Mouse (Mus musculus) hindbrain, embryonic 12.5 days (tissue): Measurements from ENCODE around the gene Nyap1. TPM values are rescaled to one million over a fixed set of nuclear protein-coding genes. Genes with fewer than 3 reads are reported as not detected.

Source experiments
- ATAC-seq: fragments of 200-750 bp; cut with Nextera tagmentation; 2 replicates; pipeline ENCODE4 v1.8.0; 2017; ENCODE audit warnings: moderate TSS enrichment; ENCODE audit not compliant: low FRiP score
- H3K27ac ChIP-seq: fragments of 300-500 bp; sonication (generic); 2 replicates; pipeline ENCODE4 v1.5.1; 2016; ENCODE audit warnings: mild to moderate bottlenecking
- H3K27me3 ChIP-seq: fragments of 300-500 bp; sonication (generic); 2 replicates; pipeline ENCODE4 v1.6.1; 2016; ENCODE audit warnings: mild to moderate bottlenecking
- H3K36me3 ChIP-seq: fragments of 300-500 bp; sonication (generic); 2 replicates; pipeline ENCODE4 v1.6.1; 2016; ENCODE audit warnings: mild to moderate bottlenecking
- H3K4me1 ChIP-seq: fragments of 300-500 bp; sonication (generic); 2 replicates; pipeline ENCODE4 v1.6.1; 2016
- H3K4me2 ChIP-seq: fragments of 300-500 bp; sonication (generic); replicated peaks from 2 replicates; pipeline ENCODE4 v1.6.1; 2016; ENCODE audit warnings: mild to moderate bottlenecking
- H3K4me3 ChIP-seq: fragments of 300-500 bp; sonication (generic); 2 replicates; pipeline ENCODE4 v1.5.1; 2016; ENCODE audit warnings: mild to moderate bottlenecking
- H3K9ac ChIP-seq: fragments of 300-500 bp; sonication (generic); 2 replicates; pipeline ENCODE4 v1.6.1; 2016; ENCODE audit warnings: mild to moderate bottlenecking, moderate library complexity
- H3K9me3 ChIP-seq: fragments of 300-500 bp; sonication (generic); replicated peaks from 2 replicates; pipeline ENCODE4 v1.6.1; 2016; ENCODE audit warnings: mild to moderate bottlenecking
- WGBS: fragments of 180-500 bp; shearing (Covaris S2); methylation state at CpG from one replicate; pipeline ENCODE4 v1.1.7; 2016; 5-methylcytosine and 5-hydroxymethylcytosine counted together
- polyA plus RNA-seq: library from polyadenylated mRNA; unstranded; fragments of >200 nt; fragmentation: Nextera tagmentation; extraction: Ambion mirVana; gene quantifications from 2 replicates; pipeline ENCODE4 v1.2.1, GENCODE M21; 2016

Gene Nyap1
- polyA plus RNA-seq: 20.9 and 22.2 TPM in 2 replicates

DNA sequence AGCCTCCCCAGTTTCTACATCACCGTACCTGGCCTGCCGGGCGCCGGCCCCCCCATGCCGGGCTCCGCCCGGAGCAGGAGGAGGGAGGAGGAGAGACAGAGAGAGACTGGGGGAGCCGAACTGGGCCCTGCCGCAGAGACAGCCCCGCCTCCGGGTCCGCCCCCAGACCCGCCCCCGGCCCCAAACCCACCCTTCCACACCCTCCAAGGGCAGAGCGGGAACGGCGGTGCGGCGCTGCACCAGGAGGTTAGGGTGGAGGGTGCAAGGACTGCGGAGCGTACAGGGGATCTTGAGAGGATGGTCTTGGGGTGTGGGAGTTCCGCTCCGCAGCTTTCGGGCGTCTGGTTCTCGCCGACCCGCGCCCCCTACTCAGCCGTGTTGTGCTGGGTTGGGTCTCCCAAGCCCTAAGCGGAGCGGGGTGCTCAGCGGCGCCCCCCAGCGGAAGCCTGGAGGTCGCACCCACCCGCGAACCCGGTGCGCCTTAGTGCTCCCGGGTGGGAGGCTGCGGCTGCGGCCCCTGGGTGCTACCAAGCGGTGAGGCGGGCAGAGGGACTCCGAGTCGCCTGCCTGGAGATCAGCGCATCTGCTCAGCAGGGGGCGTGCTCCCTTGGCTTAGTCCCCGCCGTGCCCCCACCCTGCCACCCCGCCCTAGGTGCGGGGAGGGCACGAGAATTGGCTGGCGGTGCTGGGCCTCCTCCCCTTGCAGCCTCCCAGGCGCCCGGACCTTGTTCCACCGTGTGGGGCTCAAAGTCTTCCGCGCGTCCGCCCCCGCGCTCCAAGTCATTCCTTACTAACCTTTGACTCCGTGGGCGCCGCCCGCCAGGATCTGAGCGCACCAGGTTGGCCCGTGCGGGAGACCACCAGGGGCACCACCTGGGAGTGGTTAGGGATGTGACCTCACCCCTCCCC is at the start of gene Nyap1:
Nyap1 (minus strand) TSS at position 585 of the 909 bp plus-strand sequence.
- ATAC-seq: peak; percentile 86
- peak within 1 kb of the TSS; percentile 93 for H3K9ac ChIP-seq
- peaks cover 41% of the 10 kb centered on the region for H3K4me1 ChIP-seq
- peak within 1 kb of the TSS; percentile 91 for H3K4me2 ChIP-seq
- H3K27me3 ChIP-seq: no peaks in the 10 kb centered on the region
- H3K4me3 ChIP-seq: peak within 1 kb of the TSS; percentile 78
- H3K36me3 ChIP-seq: peaks cover 13% of the 10 kb centered on the region
- H3K9me3 ChIP-seq: no peaks in the 10 kb centered on the region
- peak within 1 kb of the TSS; percentile 86 for H3K27ac ChIP-seq
- under 1% methylated on average over 61 of the region's 71 CpGs for WGBS

DNA sequence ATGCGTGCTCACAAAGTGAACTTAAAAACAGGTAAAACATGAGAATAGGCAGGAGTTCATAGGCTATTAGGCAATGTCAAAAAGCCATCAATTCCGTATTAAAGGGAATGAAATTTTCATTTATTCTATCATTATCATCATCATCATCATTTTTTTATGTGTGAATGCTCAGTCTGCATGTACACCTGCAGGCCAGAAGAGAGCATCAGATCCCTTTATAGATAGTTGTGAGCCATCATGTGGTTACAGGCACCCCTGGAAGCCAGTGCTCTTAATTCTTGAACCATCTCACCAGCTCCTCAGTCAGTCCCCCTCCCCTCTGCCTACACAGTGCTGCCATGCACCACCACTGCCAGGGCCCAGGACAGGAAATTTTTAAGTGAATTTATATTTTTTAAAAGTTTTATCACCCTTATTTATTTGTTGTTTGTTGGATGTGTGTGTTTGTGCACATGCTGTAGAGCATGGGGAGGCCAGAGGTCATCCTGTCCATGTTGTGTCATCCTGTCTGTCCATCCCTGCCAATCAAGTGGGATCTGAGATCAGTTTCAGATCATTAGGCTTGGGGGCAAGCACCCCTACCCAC is 47.6 kb upstream of the Nyap1 start:
- Histone ChIP-seq H3K9me3 (no peaks in the 10 kb centered on the region), H3K4me1 (peaks cover 18% of the 10 kb centered on the region), H3K4me2 (no peak overlapping the region), H3K27ac (no peak overlapping the region), H3K36me3 (peaks cover 3% of the 10 kb centered on the region; the same call in 1 of the 2 replicates), H3K9ac (no peak overlapping the region), H3K4me3 (no peak overlapping the region), H3K27me3 (peaks cover 3% of the 10 kb centered on the region; the same call in 1 of the 2 replicates)
- WGBS: 96% methylated on average over 2 of the region's 2 CpGs
- no peak for ATAC-seq

DNA sequence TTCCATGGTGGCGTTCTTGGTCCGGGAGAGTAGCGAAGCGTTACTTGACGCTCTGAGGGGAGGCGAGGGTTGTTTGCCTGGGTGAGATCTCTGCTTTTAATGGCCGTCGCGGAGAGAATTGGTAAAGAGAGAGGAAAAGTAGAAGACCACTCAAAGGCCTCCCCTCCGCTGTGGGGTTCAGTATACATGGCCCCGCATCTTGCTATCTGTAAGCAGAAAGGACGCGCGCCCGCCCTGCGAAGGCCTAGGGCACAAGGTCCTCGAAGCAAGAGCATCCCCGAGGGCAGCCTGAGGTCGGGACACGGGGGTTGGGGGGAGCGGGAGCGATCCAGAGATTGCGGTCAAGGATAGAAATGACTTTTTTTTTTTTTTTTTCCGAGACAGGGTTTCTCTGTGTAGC is 46.8 kb upstream of the Nyap1 start:
- whole genome bisulfite sequencing: 74% methylated on average over 24 of the region's 24 CpGs
- ATAC-seq: no peak
- Histone ChIP-seq H3K4me2 (peak overlapping the region; percentile 78), H3K36me3 (peaks cover 12% of the 10 kb centered on the region), H3K4me1 (peaks cover 27% of the 10 kb centered on the region), H3K27ac (no peak overlapping the region), H3K9me3 (no peaks in the 10 kb centered on the region), H3K4me3 (peak overlapping the region; percentile 90; the same call in 1 of the 2 replicates), H3K27me3 (peaks cover 3% of the 10 kb centered on the region; the same call in 1 of the 2 replicates), H3K9ac (no peak overlapping the region)

- peak; percentile 79 for ATAC-seq
- H3K27ac ChIP-seq: peak within 1 kb of the TSS; percentile 99
- H3K9me3 ChIP-seq: no peaks in the 10 kb centered on the region
- peaks cover 20% of the 10 kb centered on the region for H3K36me3 ChIP-seq
- H3K9ac ChIP-seq: peak within 1 kb of the TSS; percentile 97
- peaks cover 3% of the 10 kb centered on the region; the same call in 1 of the 2 replicates for H3K27me3 ChIP-seq
- WGBS: under 1% methylated on average over 48 of the region's 48 CpGs
- H3K4me3 ChIP-seq: peak within 1 kb of the TSS; percentile 90
- peak within 1 kb of the TSS; percentile 78 for H3K4me2 ChIP-seq
- H3K4me1 ChIP-seq: peaks cover 35% of the 10 kb centered on the region
Measured at GRCm38 (mm10) chr5:137787151-137787928, 45.9 kb upstream of the Nyap1 start, which contains the start of the genes Mepce and Zcwpw1. Gene Mepce, minus strand, starts transcription at chr5:137787655. Gene Zcwpw1, plus strand, starts transcription at chr5:137787798.

GRCm38 (mm10) chr5:137786109-137786942 is 44.9 kb upstream of the Nyap1 start:
- H3K9me3 ChIP-seq: no peaks in the 10 kb centered on the region
- H3K9ac ChIP-seq: peak overlapping the region; percentile 97
- H3K4me2 ChIP-seq: peak overlapping the region; percentile 78
- peak overlapping the region; percentile 90 for H3K4me3 ChIP-seq
- peaks cover 3% of the 10 kb centered on the region; the same call in 1 of the 2 replicates for H3K27me3 ChIP-seq
- H3K36me3 ChIP-seq: peaks cover 31% of the 10 kb centered on the region
- ATAC-seq: peak; percentile 87
- H3K4me1 ChIP-seq: peaks cover 44% of the 10 kb centered on the region
- under 1% methylated on average over 77 of the region's 79 CpGs for WGBS
- peak overlapping the region; percentile 99 for H3K27ac ChIP-seq

- Histone ChIP-seq H3K9me3 (no peaks in the 10 kb centered on the region), H3K4me2 (peak overlapping the region; percentile 78), H3K4me3 (peak overlapping the region; percentile 90), H3K9ac (peak overlapping the region; percentile 97), H3K27me3 (peaks cover 3% of the 10 kb centered on the region; the same call in 1 of the 2 replicates), H3K36me3 (peaks cover 40% of the 10 kb centered on the region), H3K4me1 (peaks cover 49% of the 10 kb centered on the region), H3K27ac (peak overlapping the region; percentile 99)
- 2% methylated on average over 46 of the region's 62 CpGs for WGBS
- ATAC-seq: peak; percentile 11; the same call in 1 of the 2 replicates
Measured at GRCm38 (mm10) chr5:137785164-137786031, 44.0 kb upstream of the Nyap1 start.

DNA sequence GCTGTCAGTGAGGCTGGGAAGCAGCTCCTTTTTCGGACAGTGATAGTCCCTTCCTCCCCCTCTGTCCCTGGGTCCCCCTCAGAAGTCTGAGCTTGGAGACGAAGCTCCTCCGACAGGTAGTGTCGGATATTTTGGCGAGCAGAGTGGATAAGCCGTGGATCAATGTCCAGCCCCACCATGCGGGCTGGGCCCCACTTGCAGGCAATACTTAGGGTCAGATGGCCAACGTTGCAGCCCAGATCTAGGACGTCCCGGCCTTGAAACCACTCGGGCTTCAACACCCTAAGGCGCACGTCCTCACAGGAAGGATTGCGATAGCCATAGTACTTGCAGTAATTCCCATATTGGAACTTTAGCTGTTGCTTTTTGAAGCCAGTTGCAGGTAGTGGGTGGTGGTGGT is 43.1 kb upstream of the Nyap1 start:
- H3K9ac ChIP-seq: peak overlapping the region; percentile 97
- peaks cover 44% of the 10 kb centered on the region for H3K36me3 ChIP-seq
- peak overlapping the region; percentile 78 for H3K4me2 ChIP-seq
- 83% methylated on average over 14 of the region's 14 CpGs for WGBS
- no peak for ATAC-seq
- H3K27ac ChIP-seq: no peak overlapping the region
- peaks cover 58% of the 10 kb centered on the region for H3K4me1 ChIP-seq
- peak overlapping the region; percentile 90 for H3K4me3 ChIP-seq
- peaks cover 3% of the 10 kb centered on the region; the same call in 1 of the 2 replicates for H3K27me3 ChIP-seq
- H3K9me3 ChIP-seq: no peaks in the 10 kb centered on the region

DNA sequence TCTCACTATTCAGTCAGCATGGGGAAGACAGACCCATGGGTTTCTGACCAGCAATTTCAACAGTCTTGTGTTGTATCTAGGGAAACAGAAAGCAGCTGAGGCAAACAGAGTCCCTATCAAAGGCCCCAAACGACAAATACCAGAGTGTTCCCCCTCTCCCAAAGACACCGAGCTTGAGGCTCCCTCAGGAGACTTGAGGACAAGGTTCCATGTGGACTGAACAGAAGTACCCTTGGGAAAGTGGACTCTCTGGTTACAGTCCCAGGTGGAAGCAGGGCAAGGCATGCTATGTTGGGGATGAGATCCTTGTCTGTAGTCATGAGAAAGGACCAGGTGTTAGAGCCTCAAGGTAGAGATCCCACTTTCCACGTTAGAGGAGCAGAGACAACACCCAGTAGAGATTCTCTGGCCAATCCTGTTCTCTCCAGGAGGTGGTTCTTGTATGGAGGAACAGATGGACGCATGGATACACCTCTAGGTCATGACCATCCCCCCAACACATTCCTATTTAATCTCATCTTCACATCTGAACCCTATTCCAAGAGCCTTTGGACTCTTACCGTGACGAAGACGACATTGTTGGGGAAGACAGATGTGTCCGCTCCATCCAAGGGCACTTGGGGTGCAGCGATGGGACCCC is 42.6 kb upstream of the Nyap1 start:
- 70% methylated on average over 9 of the region's 9 CpGs for WGBS

DNA sequence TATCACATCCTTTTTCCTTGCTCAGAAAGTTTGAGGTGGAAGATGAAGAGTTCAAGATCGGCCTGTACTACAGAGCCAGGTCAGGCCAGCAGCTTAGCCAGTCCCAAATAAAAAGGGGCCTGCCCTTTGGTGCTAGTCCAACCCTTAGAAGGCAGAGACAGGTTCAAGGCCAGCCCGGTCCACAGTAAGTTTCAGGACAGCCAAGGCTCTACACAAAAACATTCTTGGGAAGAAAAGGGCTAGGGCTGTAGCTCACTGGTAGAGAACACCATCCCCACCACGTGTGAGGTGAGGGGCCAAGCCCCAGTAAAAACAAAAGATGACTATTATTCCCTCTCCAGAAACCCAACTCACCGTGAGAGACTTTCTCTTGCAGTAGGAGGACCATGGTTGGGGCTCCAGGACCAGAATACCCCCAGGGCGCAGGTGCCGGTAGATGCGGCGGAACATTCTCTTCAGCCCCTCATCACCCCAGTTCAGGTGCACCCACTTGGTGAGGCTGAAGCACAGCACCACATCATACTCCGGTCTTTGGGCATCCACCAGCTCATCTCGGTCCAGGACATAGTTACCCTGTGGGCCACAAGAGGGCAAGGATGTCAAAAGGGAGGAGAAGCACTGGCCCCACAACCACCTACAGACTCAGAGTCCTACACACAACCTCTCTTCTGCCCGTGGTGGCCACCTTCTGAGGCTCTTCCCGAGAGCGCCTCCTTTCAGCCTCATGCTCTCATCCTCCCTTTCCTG is 41.5 kb upstream of the Nyap1 start:
- H3K4me2 ChIP-seq: peak overlapping the region; percentile 78
- H3K9me3 ChIP-seq: no peaks in the 10 kb centered on the region
- peaks cover 44% of the 10 kb centered on the region for H3K36me3 ChIP-seq
- no peak overlapping the region for H3K27ac ChIP-seq
- peak overlapping the region; percentile 90 for H3K4me3 ChIP-seq
- no peaks in the 10 kb centered on the region for H3K27me3 ChIP-seq
- peak overlapping the region; percentile 97; the same call in 1 of the 2 replicates for H3K9ac ChIP-seq
- WGBS: 83% methylated on average over 13 of the region's 13 CpGs
- ATAC-seq: no peak
- H3K4me1 ChIP-seq: peaks cover 57% of the 10 kb centered on the region

More for the DNA sequence above, 42.6 kb upstream of the Nyap1 start:
- peaks cover 44% of the 10 kb centered on the region for H3K36me3 ChIP-seq
- H3K27ac ChIP-seq: no peak overlapping the region
- no peaks in the 10 kb centered on the region for H3K9me3 ChIP-seq
- H3K4me1 ChIP-seq: peaks cover 60% of the 10 kb centered on the region
- no peak for ATAC-seq
- H3K4me2 ChIP-seq: peak overlapping the region; percentile 78
- H3K9ac ChIP-seq: peak overlapping the region; percentile 97
- H3K4me3 ChIP-seq: peak overlapping the region; percentile 90
- no peaks in the 10 kb centered on the region; the same call in 1 of the 2 replicates for H3K27me3 ChIP-seq
